Mouse (Mus musculus) MEL (cell line): ENCODE measurements around the gene Cpn2. TPM values are rescaled to one million over a fixed set of nuclear protein-coding genes. Genes with fewer than 3 reads are reported as not detected.
A peak's percentile ranks its signal among the peaks of the same experiment; 100 is the strongest.

ENCODE experiments used
- DNase-seq: peaks from one replicate; pipeline ENCODE4 v3.0.0; 2011; ENCODE audit warnings: low read depth, low spot score
- H3K27ac ChIP-seq: 2 replicates; pipeline ENCODE4 v1.5.1; 2012; ENCODE audit warnings: low read depth, mild to moderate bottlenecking, control low read depth, low read length, moderate library complexity; ENCODE audit not compliant: control insufficient read depth
- H3K27me3 ChIP-seq, 2 experiments: fragments of 150-350 bp in 1 of 2; sonication (generic) in 1 of 2; 2 replicates each; pipeline ENCODE4 v1.6.1; 2012; ENCODE audit warnings: low read length in 2 of 2, mild to moderate bottlenecking in 2 of 2, improper control_type of control experiment in 1 of 2, moderate library complexity in 1 of 2; ENCODE audit not compliant: insufficient read depth in 2 of 2, control insufficient read depth in 1 of 2
- H3K36me3 ChIP-seq, 2 experiments: 2 replicates each; pipeline ENCODE4 v1.6.1; 2012 to 2014; ENCODE audit warnings: low read length in 2 of 2, improper control_type of control experiment in 1 of 2, inconsistent platforms in 1 of 2, mild to moderate bottlenecking in 1 of 2; ENCODE audit not compliant: insufficient read depth in 2 of 2, control insufficient read depth in 1 of 2
- H3K4me1 ChIP-seq, 2 experiments: fragments of 150-350 bp in 1 of 2; sonication (generic) in 1 of 2; 2 replicates each; pipeline ENCODE4 v1.6.1; 2012; ENCODE audit warnings: low read length in 2 of 2, improper control_type of control experiment in 1 of 2, mild to moderate bottlenecking in 1 of 2; ENCODE audit not compliant: insufficient read depth in 2 of 2, control insufficient read depth in 1 of 2
- H3K4me3 ChIP-seq, 2 experiments: fragments of 150-350 bp in 1 of 2; sonication (generic) in 1 of 2; 2 replicates each; pipeline ENCODE4 v1.5.1; 2012; ENCODE audit warnings: low read depth in 2 of 2, low read length in 2 of 2, mild to moderate bottlenecking in 2 of 2, moderate library complexity in 2 of 2, control low read depth in 1 of 2, improper control_type of control experiment in 1 of 2; ENCODE audit not compliant: control insufficient read depth in 1 of 2, insufficient read depth in 1 of 2
- H3K79me2 ChIP-seq: 2 replicates; pipeline ENCODE4 v1.6.1; 2012; ENCODE audit warnings: mild to moderate bottlenecking, low read length, moderate library complexity; ENCODE audit not compliant: control insufficient read depth, poor library complexity, insufficient read depth
- H3K9ac ChIP-seq: 2 replicates; pipeline ENCODE4 v1.6.1; 2012; ENCODE audit warnings: low read depth, mild to moderate bottlenecking, control low read depth, low read length, moderate library complexity; ENCODE audit not compliant: control insufficient read depth, poor library complexity, severe bottlenecking
- H3K9me3 ChIP-seq: fragments of 150-350 bp; sonication (generic); replicated peaks from 2 replicates; pipeline ENCODE4 v1.6.1; 2012; ENCODE audit warnings: mild to moderate bottlenecking, low read length, improper control_type of control experiment, moderate library complexity; ENCODE audit not compliant: insufficient read depth
- BHLHE40 ChIP-seq: IDR thresholded peaks from 2 replicates; pipeline ENCODE4 v1.6.1; 2012; ENCODE audit warnings: low read depth, mild to moderate bottlenecking, inconsistent platforms, low read length, improper control_type of control experiment, borderline replicate concordance
- CHD1 ChIP-seq: IDR thresholded peaks from 2 replicates; pipeline ENCODE4 v1.6.1; 2012; ENCODE audit warnings: low read depth, mild to moderate bottlenecking, inconsistent platforms, low read length, improper control_type of control experiment
- CHD2 ChIP-seq: IDR thresholded peaks from 2 replicates; pipeline ENCODE4 v1.6.1; 2011; ENCODE audit warnings: low read length, improper control_type of control experiment
- E2F4 ChIP-seq: IDR thresholded peaks from 2 replicates; pipeline ENCODE4 v1.6.1; 2011; ENCODE audit warnings: low read depth, low read length, improper control_type of control experiment, borderline replicate concordance
- ELF1 ChIP-seq: IDR thresholded peaks from 2 replicates; pipeline ENCODE4 v1.6.1; 2014; ENCODE audit warnings: low read depth, mild to moderate bottlenecking, inconsistent platforms, low read length, improper control_type of control experiment, moderate library complexity
- EP300 ChIP-seq, 2 experiments: IDR thresholded peaks; 2 replicates each; pipeline ENCODE4 v1.6.1; 2011; ENCODE audit warnings: improper control_type of control experiment in 2 of 2, low read length in 2 of 2, low read depth in 1 of 2, mild to moderate bottlenecking in 1 of 2
- ETS1 ChIP-seq: IDR thresholded peaks from 2 replicates; pipeline ENCODE4 v1.6.1; 2012; ENCODE audit warnings: low read depth, mild to moderate bottlenecking, inconsistent platforms, low read length, improper control_type of control experiment, moderate library complexity
- GABPA ChIP-seq: IDR thresholded peaks from 2 replicates; pipeline ENCODE4 v1.6.1; 2012; ENCODE audit warnings: low read depth, mild to moderate bottlenecking, inconsistent platforms, low read length, improper control_type of control experiment, moderate library complexity
- GATA1 ChIP-seq: IDR thresholded peaks from 2 replicates; pipeline ENCODE4 v1.6.1; 2011; ENCODE audit warnings: low read depth, low read length, improper control_type of control experiment
- HCFC1 ChIP-seq: IDR thresholded peaks from 2 replicates; pipeline ENCODE4 v1.6.1; 2012; ENCODE audit warnings: low read depth, mild to moderate bottlenecking, inconsistent platforms, low read length, improper control_type of control experiment, moderate library complexity
- JUND ChIP-seq: IDR thresholded peaks from 2 replicates; pipeline ENCODE4 v1.6.1; 2011; ENCODE audit warnings: low read depth, mild to moderate bottlenecking, improper control_type of control experiment, low read length
- KAT2A ChIP-seq: conservative IDR thresholded peaks from 2 replicates; pipeline ENCODE4 v1.6.1; 2012; ENCODE audit warnings: low read depth, low read length, improper control_type of control experiment, inconsistent platforms
- MAFK ChIP-seq: IDR thresholded peaks from 2 replicates; pipeline ENCODE4 v1.6.1; 2011; ENCODE audit warnings: low read depth, mild to moderate bottlenecking, low read length, improper control_type of control experiment, borderline replicate concordance
- MAX ChIP-seq: IDR thresholded peaks from 2 replicates; pipeline ENCODE4 v1.6.1; 2011; ENCODE audit warnings: low read length, improper control_type of control experiment
- MAZ ChIP-seq: IDR thresholded peaks from 2 replicates; pipeline ENCODE4 v1.6.1; 2012; ENCODE audit warnings: low read depth, mild to moderate bottlenecking, inconsistent platforms, low read length, improper control_type of control experiment
- MEF2A ChIP-seq: IDR thresholded peaks from 2 replicates; pipeline ENCODE4 v1.6.1; 2014; ENCODE audit warnings: low read depth, mild to moderate bottlenecking, inconsistent platforms, low read length, improper control_type of control experiment; ENCODE audit not compliant: poor library complexity, insufficient replicate concordance, severe bottlenecking; ENCODE audit errors: extremely low read depth
- MYB ChIP-seq: IDR thresholded peaks from 2 replicates; pipeline ENCODE4 v1.6.1; 2011; ENCODE audit warnings: mild to moderate bottlenecking, low read depth, low read length, improper control_type of control experiment
- MYC ChIP-seq: IDR thresholded peaks from 2 replicates; pipeline ENCODE4 v1.6.1; 2011; ENCODE audit warnings: low read depth, mild to moderate bottlenecking, low read length, improper control_type of control experiment, moderate library complexity
- NRF1 ChIP-seq: IDR thresholded peaks from 2 replicates; pipeline ENCODE4 v1.6.1; 2014; ENCODE audit warnings: low read depth, mild to moderate bottlenecking, inconsistent platforms, low read length, improper control_type of control experiment, moderate library complexity; ENCODE audit not compliant: poor library complexity, insufficient read depth, severe bottlenecking
- POLR2A ChIP-seq, 2 experiments: IDR thresholded peaks; 2 replicates each; pipeline ENCODE4 v1.6.1; 2011 to 2012; ENCODE audit warnings: low read length in 2 of 2, mild to moderate bottlenecking in 2 of 2, control low read depth in 1 of 2, improper control_type of control experiment in 1 of 2, low read depth in 1 of 2, moderate library complexity in 1 of 2; ENCODE audit not compliant: control insufficient read depth in 1 of 2, insufficient read depth in 1 of 2, poor library complexity in 1 of 2
- POLR2AphosphoS2 ChIP-seq: IDR thresholded peaks from 2 replicates; pipeline ENCODE4 v1.6.1; 2011; ENCODE audit warnings: low read length, improper control_type of control experiment
- POLR2AphosphoS5 ChIP-seq: IDR thresholded peaks from 2 replicates; pipeline ENCODE4 v1.6.1; 2012; ENCODE audit warnings: low read depth, borderline replicate concordance, mild to moderate bottlenecking, inconsistent platforms, low read length, moderate library complexity, mixed read lengths
- RAD21 ChIP-seq: IDR thresholded peaks from 2 replicates; pipeline ENCODE4 v1.6.1; 2011; ENCODE audit warnings: mild to moderate bottlenecking, low read depth, low read length, improper control_type of control experiment
- RCOR1 ChIP-seq: IDR thresholded peaks from 2 replicates; pipeline ENCODE4 v1.6.1; 2012; ENCODE audit warnings: low read depth, mild to moderate bottlenecking, inconsistent platforms, low read length, improper control_type of control experiment
- SIN3A ChIP-seq: IDR thresholded peaks from 2 replicates; pipeline ENCODE4 v1.6.1; 2012; ENCODE audit warnings: low read length, improper control_type of control experiment, inconsistent platforms
- SMC3 ChIP-seq: IDR thresholded peaks from 2 replicates; pipeline ENCODE4 v1.6.1; 2011; ENCODE audit warnings: low read depth, low read length, improper control_type of control experiment
- TAL1 ChIP-seq: IDR thresholded peaks from 2 replicates; pipeline ENCODE4 v1.6.1; 2012; ENCODE audit warnings: mild to moderate bottlenecking, inconsistent platforms, low read length, moderate library complexity, mixed read lengths
- TBP ChIP-seq: IDR thresholded peaks from 2 replicates; pipeline ENCODE4 v1.8.0; 2011; ENCODE audit warnings: low read depth, low read length, improper control_type of control experiment
- TCF12 ChIP-seq: IDR thresholded peaks from 2 replicates; pipeline ENCODE4 v1.6.1; 2014; ENCODE audit warnings: low read depth, mild to moderate bottlenecking, inconsistent platforms, low read length, improper control_type of control experiment, moderate library complexity
- USF2 ChIP-seq, 2 experiments: IDR thresholded peaks; 2 replicates each; pipeline ENCODE4 v1.6.1; 2011 to 2012; ENCODE audit warnings: improper control_type of control experiment in 2 of 2, low read length in 2 of 2, borderline replicate concordance in 1 of 2, inconsistent platforms in 1 of 2, low read depth in 1 of 2, mild to moderate bottlenecking in 1 of 2; ENCODE audit not compliant: insufficient read depth in 1 of 2
- ZC3H11A ChIP-seq: IDR thresholded peaks from 2 replicates; pipeline ENCODE4 v1.6.1; 2012; ENCODE audit warnings: low read depth, mild to moderate bottlenecking, inconsistent platforms, low read length, improper control_type of control experiment
- ZKSCAN1 ChIP-seq: IDR thresholded peaks from 2 replicates; pipeline ENCODE4 v1.6.1; 2012; ENCODE audit warnings: low read depth, mild to moderate bottlenecking, inconsistent platforms, low read length, improper control_type of control experiment, moderate library complexity
- ZMIZ1 ChIP-seq: IDR thresholded peaks from 2 replicates; pipeline ENCODE4 v1.6.1; 2012; ENCODE audit warnings: low read depth, mild to moderate bottlenecking, inconsistent platforms, low read length, improper control_type of control experiment, moderate library complexity
- ZNF384 ChIP-seq: IDR thresholded peaks from 2 replicates; pipeline ENCODE4 v1.6.1; 2012; ENCODE audit warnings: low read depth, mild to moderate bottlenecking, inconsistent platforms, low read length, improper control_type of control experiment
- polyA plus RNA-seq, 2 experiments: library from polyadenylated mRNA; stranded (reverse) in 1 of 2; unstranded in 1 of 2; fragments of >175 nt in 1 of 2; fragments of >200 nt in 1 of 2; gene quantifications; 2 replicates each; pipeline versions ENCODE4 v1.2.1 to v1.2.4; 2012; ENCODE audit warnings: low replicate concordance in 2 of 2, low read depth in 1 of 2; ENCODE audit not compliant: insufficient read length in 2 of 2, insufficient read depth in 1 of 2, missing spikeins in 1 of 2
- total RNA-seq: library from RNA; depleted of rRNA; stranded (reverse); fragments of 300-350 nt; gene quantifications from 2 replicates; pipeline ENCODE4 v1.2.3, GENCODE M21; 2012

Gene Cpn2
- total and polyA plus RNA-seq, 3 experiments: not detected

DNA sequence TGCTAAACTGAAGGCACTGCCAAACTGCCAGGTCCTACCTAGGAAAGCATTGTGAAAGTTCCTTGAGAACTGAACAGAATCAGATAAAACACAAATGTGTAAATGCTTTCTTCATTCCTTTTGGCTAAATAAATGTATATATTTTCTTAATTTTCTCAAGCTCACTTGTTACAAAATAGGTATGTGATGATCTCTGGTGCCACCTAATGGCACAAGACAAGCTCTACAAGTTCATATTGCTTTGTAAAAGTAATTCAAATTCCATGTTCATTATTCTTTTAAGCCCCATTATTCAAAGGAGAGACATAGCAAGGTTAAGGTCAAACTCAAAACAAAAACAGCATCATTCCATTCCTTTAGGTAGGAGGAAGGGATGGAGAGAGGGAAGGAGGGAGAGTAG is 46.9 kb upstream of the Cpn2 start (continued):
- no peak for TF ChIP-seq GABPA
- no peak for TF ChIP-seq MEF2A
- TF ChIP-seq POLR2AphosphoS2: no peak
- no peak for TF ChIP-seq TCF12
- no peak for TF ChIP-seq MAX
- 0 out of 2 replicates have a peak, but pooled peaks have one; percentile 9 for TF ChIP-seq ZNF384
- 0 out of 2 replicates have a peak, but pooled peaks have one; percentile 31 for TF ChIP-seq SIN3A
- no peak for TF ChIP-seq E2F4
- no peak for TF ChIP-seq POLR2AphosphoS5
- no peak for TF ChIP-seq JUND
- TF ChIP-seq MAZ: no peak
- no peak for TF ChIP-seq CHD1
- TF ChIP-seq MAFK: no peak
- no peak for TF ChIP-seq ELF1
- no peak for TF ChIP-seq TAL1
- TF ChIP-seq ZC3H11A: peak; percentile 60
- no peak for TF ChIP-seq MYB
- TF ChIP-seq POLR2A (IDR thresholded peaks at IDR 0.05; ENCODE audit: control insufficient read depth in 1 of 2, insufficient read depth in 1 of 2, low read depth in 1 of 2, low read length in 2 of 2, poor library complexity in 1 of 2): no peak

DNA sequence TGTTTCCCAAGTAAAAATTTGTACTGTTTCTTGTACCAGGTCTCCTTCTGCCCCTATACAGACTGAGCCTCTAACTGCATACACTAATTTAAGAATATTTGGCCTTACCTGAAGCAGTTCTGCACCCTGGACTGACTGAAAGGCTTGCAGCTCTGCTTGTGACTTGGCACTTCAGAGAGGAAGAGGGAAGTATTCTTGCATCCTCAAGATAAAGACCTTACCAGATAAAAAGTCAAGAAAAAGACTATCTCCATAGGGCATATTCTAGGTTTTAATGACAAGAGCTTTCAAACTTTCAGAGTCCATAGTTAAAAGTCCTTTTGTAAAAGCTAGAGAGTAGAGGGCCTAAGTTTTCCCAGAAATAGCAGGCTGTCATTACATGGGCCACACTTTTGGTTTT is 43.3 kb upstream of the Cpn2 start, which contains the start of gene Gp5:
Gp5 (minus strand) TSS at position 133 of the 400 bp plus-strand sequence.
- Histone ChIP-seq H3K4me3 (peak within 1 kb of the TSS; percentile 75 to 79), H3K27ac (peak within 1 kb of the TSS; percentile 97)
- no peak for TF ChIP-seq MYB
- peak; percentile 100 for TF ChIP-seq GATA1
- no peak for TF ChIP-seq NRF1
- TF ChIP-seq RAD21: no peak
- peak; percentile 93 for TF ChIP-seq TBP
- TF ChIP-seq ELF1: peak; percentile 48; the same call in 1 of the 2 replicates
- TF ChIP-seq ZNF384: peak; percentile 56
- TF ChIP-seq KAT2A: 0 out of 2 replicates have a peak, but pooled peaks have one; percentile 34
- peak; percentile 68; the same call in 1 of the 2 replicates for TF ChIP-seq GABPA
- TF ChIP-seq MAX: 0 out of 2 replicates have a peak, but pooled peaks have one; percentile 9
- no peak for TF ChIP-seq CHD1
- TF ChIP-seq ZMIZ1: peak; percentile 96
- no peak; the same call in 1 of the 2 replicates for TF ChIP-seq SMC3
- TF ChIP-seq HCFC1: peak; percentile 63
- TF ChIP-seq EP300 (IDR thresholded peaks at IDR 0.05; ENCODE audit: low read depth in 1 of 2, low read length in 2 of 2): peak; percentile 98 to 99
- TF ChIP-seq ZKSCAN1: no peak
- TF ChIP-seq ZC3H11A: no peak
- no peak for TF ChIP-seq POLR2AphosphoS5
- TF ChIP-seq POLR2A (IDR thresholded peaks at IDR 0.05; ENCODE audit: control insufficient read depth in 1 of 2, insufficient read depth in 1 of 2, low read depth in 1 of 2, low read length in 2 of 2, poor library complexity in 1 of 2): peak; percentile 41 to 92; a peak in 3 of 4 replicates
- TF ChIP-seq RCOR1: peak; percentile 85
- TF ChIP-seq USF2 (IDR thresholded peaks at IDR 0.05; ENCODE audit: borderline replicate concordance in 1 of 2, insufficient read depth in 1 of 2, low read depth in 1 of 2, low read length in 2 of 2): no peak
- TF ChIP-seq MYC: peak; percentile 80; the same call in 1 of the 2 replicates
- TF ChIP-seq CHD2: peak; percentile 42; the same call in 1 of the 2 replicates
- peak; percentile 90 for TF ChIP-seq ETS1
- TF ChIP-seq BHLHE40: peak; percentile 83
- TF ChIP-seq TCF12: peak; percentile 98

More for the DNA sequence above, 43.3 kb upstream of the Cpn2 start, which contains the start of gene Gp5:
- peaks cover 31% of the 10 kb centered on the region for H3K79me2 ChIP-seq
- peaks cover 23 to 33% of the 10 kb centered on the region in 2 experiments for H3K4me1 ChIP-seq
- DNase-seq: peak; percentile 90
- peak within 1 kb of the TSS; percentile 84 for H3K9ac ChIP-seq
- H3K9me3 ChIP-seq: no peaks in the 10 kb centered on the region
- peaks cover 17 to 32% of the 10 kb centered on the region in 2 experiments for H3K36me3 ChIP-seq
- no peaks in the 10 kb centered on the region for H3K27me3 ChIP-seq
